Mouse (Mus musculus) left cerebral cortex, postnatal 10 days (tissue): Measurements from ENCODE around the gene Pigk. TPM values are rescaled to one million over a fixed set of nuclear protein-coding genes. Genes with fewer than 3 reads are reported as not detected.

Experiments used
- DNase-seq, 2 experiments: peaks; one replicate each; pipeline ENCODE4 v3.0.0; 2021 to 2022; ENCODE audit warnings: low spot score in 2 of 2, mixed read lengths in 1 of 2; ENCODE audit errors: extremely low spot score in 1 of 2
- intact Hi-C: fragments of 180-260 bp; cut with DNase I; formaldehyde crosslinking; loops from one replicate; pipeline ENCODE4 v1.15.1; 2025
- total RNA-seq, 2 experiments: library from RNA; stranded (reverse); gene quantifications; 2 replicates each; pipeline ENCODE4 v1.2.3; 2021

Pigk gene
- total RNA-seq, 2 experiments from 2014 or later = 48.0 to 48.4 TPM

DNA sequence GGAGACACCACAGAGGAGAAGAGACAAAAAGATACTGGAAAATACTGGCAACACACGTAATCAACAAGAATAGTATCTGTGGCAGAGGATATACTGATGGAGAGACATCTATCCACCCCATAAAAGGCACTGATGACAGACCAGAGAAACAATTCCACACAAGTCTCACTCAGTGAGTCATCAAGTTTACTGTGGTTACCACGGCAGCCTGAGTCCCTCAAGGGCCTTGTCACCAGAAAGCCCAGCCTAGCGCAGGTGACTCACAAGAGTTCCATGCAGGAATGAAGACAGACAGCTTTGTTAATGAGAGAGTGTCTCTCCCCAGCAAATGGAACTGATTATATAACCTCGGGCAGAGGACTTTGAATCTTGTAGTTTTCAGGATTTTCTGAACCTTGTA, 100.0 kb downstream of the Pigk start:
- DNase-seq = no peak
- intact Hi-C loops = no loop called here

DNA sequence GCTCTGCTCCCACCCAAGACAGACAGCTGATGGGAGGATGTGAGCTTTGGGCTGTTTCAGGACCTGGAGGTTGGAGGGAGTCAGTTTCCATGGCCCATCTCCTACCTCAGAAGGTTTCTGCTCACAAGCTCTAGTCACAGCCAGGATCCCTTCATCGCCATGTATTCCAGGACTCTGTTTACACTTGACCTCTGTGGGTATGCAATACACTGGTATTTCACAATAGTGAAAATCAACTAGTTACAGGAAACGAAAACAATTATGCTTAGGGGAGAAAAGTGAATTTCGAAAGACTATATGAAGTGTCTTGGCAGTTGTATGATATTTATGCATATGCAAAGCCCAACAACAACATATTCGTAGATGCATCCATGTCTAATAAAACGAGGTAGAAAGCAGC, 101.2 kb downstream of the Pigk start:
- no peak for DNase-seq
- intact Hi-C loops = no loop called here

DNA sequence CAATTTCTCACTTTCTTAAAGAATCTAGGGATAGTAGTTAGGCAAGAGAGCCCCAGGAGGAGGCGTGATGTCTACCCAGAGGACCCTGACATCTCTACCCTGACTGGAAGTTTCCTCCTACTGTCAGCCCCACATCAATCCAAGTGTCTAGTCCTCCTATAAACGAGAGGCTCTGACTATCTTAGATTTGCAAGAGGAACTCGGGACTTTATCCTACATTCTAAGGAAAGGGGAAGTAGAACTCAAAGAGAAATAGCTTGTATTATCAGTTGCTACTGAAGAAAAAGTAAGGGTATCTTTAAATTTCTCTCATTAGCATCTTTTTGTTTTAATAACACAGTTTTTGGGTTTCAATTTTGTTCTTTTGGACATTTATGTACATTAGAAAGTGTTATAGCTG, 106.5 kb downstream of the Pigk start:
- no peak for DNase-seq

GRCm38 (mm10) chr3:152821202-152821601, 107.3 kb downstream of the Pigk start:
- peak in 1 of 2 experiments; percentile 58 for DNase-seq
- intact Hi-C loops = no loop called here

More for the DNA sequence above, 106.5 kb downstream of the Pigk start:
- intact Hi-C loops = no loop called here

- intact Hi-C loops = no loop called here
- DNase-seq = peak in 1 of 2 experiments; percentile 81
Measured at GRCm38 (mm10) chr3:152831377-152831776, 117.5 kb downstream of the Pigk start.

- intact Hi-C loops = no loop called here
- no peak for DNase-seq
Measured at GRCm38 (mm10) chr3:152831974-152832373, 118.1 kb downstream of the Pigk start.

- intact Hi-C loops = no loop called here
- no peak for DNase-seq
Measured at GRCm38 (mm10) chr3:152832436-152832835, 118.5 kb downstream of the Pigk start.

GRCm38 (mm10) chr3:152837407-152837806, 123.5 kb downstream of the Pigk start:
- no peak for DNase-seq
- intact Hi-C loops = no loop called here

DNA sequence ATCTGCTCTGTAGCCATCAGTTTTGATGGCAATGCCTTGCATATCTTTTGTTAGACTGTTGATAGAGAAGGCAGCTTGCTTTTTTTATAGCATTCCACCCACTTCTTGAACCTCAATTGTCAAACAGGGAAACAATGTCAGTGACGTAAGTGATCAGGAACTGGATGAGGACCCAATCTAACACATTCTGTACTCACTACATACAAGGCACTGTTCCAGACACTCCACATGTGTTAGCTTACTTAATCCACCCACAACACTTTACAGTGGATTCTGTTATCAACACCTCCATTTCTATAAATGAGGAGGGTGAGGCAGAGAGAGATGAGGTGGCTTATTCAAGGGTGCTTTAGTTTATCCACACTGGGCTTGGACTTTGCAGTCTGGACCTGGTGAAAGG, 124.0 kb downstream of the Pigk start:
- intact Hi-C loops = no loop called here

DNA sequence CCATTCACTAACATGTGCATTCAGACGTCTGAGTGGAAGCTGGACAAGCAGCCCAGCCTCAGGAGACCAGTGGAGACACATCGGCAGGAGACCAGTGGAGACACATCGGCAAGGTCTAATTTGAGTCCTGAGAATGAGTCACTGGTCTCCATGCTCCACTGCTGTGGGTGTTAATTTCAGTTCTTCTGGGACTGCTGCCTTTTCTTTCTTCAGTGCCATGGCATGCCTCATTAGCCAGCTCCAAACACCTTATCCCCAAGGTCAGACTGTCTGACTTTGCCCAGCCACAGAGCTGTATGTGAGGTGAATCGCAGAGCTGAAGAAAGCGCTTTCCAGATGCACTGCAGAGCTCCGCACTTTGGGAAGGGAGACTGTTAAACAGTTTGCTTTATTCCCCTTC, 127.4 kb downstream of the Pigk start:
- no peak for DNase-seq
- intact Hi-C loops = no loop called here

More for the DNA sequence above, 124.0 kb downstream of the Pigk start:
- no peak for DNase-seq

DNA sequence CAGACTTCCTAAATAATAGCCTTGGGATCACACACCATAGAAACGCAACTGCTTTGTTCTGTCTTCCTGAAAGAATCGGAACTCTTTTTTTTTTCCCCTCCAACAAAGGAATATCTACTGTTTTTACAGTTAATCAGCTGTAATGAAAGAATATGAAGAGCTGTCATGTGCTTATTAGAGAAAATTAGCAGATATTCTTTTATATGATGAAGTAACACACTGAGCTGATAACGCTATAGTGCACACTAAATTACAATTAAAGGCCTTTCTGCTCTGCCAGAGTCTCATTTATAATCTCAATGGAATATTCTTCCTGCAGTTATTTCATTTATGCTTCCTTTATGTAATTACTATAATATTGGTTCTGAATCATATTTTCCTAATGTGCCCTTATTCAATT, 128.7 kb downstream of the Pigk start:
- intact Hi-C loops = no loop called here
- no peak for DNase-seq

DNA sequence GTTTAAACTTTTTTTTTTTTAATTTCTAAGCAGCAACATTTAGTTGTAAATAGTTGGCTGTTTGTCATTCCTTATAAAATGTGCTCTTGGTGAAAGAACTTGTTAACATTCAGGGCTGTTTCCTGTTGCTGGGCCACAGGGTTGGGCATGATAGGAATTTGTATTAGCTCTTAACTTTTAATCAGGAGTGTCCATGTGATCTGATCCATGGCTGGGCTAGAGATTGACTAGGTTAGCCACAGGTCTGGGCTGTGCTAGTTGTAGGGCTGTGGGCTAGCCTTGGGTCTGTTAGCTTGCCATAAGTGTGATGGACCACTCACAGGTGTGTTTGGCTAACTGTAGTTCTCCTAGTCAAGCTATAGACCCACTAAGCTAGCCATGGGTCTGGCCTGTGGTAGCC, 130.0 kb downstream of the Pigk start:
- intact Hi-C loops = no loop called here
- DNase-seq = no peak

GRCm38 (mm10) chr3:152855006-152855614, 141.2 kb downstream of the Pigk start:
- intact Hi-C loops = no loop called here
- DNase-seq = no peak

DNA sequence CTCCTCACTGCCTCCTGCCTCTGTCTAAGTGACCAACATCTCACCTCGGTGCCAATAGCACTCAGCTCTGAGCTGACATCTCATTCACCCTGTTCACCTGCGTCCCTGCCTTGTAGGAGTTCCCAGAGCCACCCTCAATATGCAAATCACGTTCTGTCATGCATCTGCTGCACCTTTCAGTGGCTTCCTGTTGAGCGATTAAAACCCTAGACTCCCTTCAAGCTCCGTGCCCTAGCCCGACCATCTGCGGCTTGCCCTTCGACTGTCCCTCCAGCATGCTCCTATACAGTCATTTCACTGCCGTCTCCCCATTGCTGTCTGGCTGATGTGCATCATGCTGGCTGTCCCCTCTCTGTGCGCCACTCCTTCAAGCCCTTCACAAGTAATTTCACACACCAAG, 142.2 kb downstream of the Pigk start:
- intact Hi-C loops = no loop called here
- no peak for DNase-seq

DNA sequence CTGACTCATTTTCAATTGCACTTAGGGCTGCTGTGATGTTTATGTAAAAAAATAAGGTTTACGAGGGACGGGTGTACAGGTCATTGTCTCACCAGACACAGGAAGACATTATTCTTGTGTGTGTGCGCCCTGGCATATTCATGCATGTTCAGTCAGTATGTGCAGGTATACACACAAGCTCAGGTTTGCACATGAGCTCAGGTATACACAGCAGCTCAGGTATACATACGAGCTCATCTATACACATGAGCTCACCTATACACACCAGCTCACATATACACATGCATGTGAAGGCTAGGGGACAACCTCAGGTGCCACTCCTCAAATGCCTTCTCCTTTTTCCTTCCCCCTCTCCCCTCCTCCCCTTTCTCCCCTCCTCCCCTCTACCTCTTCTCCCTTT, 147.6 kb downstream of the Pigk start:
- DNase-seq = no peak

GRCm38 (mm10) chr3:152861978-152862377, 148.1 kb downstream of the Pigk start:
- intact Hi-C loops = no loop called here
- DNase-seq = no peak

More for the DNA sequence above, 147.6 kb downstream of the Pigk start:
- intact Hi-C loops = no loop called here

DNA sequence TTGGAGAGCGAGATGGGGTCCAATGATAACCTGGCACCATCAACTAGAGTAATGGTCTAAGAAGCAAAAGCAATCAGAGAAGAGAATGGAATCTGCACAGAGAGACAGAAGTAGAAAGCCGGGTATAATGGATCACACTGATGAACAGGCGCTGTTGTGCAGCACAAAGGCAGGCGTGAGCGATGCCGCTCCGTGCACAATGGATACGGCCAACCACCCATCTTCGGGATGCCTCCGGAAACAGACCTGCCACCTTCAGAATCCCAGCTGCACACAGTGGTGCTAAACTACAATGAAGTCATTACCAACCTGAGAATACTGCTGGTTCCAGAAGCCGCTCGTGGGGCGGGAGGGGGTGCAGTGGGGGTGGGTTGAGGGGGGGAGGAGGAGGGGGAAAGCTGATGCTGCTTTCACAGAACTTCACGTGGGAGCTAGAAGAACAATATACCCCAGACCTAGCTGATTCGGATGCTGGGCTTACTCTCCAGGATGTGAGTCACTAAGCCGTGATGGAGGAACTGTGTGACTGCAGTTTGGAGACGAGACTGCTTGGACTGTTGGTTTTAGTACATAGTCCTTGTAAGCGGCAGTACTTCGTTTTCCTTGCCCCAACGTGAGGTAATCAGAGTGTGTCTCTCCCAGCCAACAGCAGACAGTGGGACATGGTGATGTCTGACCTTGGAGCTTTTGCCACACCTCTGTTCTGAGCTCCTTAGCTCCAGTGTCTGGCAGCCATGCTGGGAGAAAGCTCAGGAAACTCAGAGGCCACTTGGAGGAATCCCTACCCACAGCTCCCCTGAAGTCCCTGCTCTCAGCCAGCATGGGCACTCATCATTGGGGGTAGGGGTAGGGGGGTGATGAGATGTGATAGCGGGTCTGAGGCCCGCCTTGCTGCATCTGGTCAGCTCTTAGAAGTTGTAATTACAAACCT, 152.4 kb downstream of the Pigk start:
- intact Hi-C loops = no loop called here
- no peak for DNase-seq

DNA sequence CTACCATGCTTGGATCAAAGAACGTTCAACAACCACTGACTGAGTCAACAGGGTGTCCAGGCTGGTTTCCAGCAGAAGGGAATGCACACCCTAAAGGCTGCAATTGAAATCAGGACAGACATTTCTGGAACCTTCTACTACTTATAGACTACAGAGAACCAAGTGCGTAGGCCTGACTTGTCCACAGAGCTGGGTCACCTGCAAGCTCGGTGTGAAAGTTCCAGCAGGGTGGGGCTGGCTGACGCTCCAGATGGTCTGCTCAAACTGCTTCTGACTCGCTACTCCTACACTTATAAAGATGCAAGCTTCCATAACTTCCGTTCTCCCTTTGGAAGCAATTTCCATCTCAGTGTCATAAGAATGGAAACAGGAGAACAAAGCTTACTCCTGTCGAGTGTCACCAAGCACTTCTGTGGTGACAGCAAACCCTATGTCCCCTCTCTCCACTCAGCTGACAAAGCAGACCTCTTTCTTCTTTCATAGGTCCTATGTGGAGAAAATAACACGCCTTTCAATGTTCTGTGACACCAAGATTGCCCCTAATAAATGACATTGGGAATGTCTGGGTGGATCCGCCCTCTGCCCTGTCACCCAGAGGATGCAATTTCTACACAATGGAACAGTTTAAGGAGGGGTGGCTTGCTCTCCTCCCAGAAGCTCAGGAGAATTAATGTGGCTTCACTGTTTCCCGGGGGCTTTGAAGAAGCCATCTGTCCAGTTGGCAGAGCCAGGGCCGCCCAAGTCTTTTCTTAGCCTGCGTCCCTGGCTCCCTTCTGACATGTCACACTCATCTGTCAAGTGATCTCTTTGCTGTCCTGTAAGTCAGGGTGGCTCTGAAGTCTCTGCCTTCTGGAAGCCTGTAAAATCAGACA, 154.0 kb downstream of the Pigk start:
- no peak for DNase-seq
- intact Hi-C loops = no loop called here

DNA sequence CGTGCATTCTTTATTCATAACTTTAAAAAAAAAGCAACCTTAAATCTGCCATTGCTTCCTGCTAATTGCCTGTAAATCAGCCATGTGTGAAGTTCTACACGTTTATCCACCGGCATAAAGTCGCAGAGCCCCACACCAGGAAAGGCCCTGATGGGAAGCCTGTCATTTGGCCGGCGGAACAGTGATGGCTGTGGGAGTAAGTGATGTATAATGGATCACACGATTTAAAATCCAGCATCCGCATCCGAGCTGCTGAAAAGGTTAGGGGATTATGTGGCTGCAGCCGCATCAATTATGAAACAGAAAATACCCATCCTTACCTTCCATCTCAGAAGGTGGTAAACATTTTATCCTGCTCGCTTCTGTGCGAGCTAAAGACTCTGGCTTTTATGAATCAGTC, 158.2 kb downstream of the Pigk start:
- DNase-seq = no peak
- intact Hi-C loops = no loop called here
